Mouse (Mus musculus) adrenal gland, postnatal 36 days (tissue): ENCODE data around the gene Ptpru. TPM values are rescaled to one million over a fixed set of nuclear protein-coding genes. Genes with fewer than 3 reads are reported as not detected.

Source experiments
- DNase-seq, 2 experiments: peaks; one replicate each; pipeline ENCODE4 v3.0.0; 2021; ENCODE audit warnings: mixed read lengths in 1 of 2
- long read RNA-seq, 2 experiments: library from polyadenylated mRNA; stranded (forward); transcript quantifications; one replicate each; pipeline ENCODE4 v2.0.0; 2021; ENCODE audit warnings: borderline sequencing depth in 2 of 2
- total RNA-seq, 2 experiments: library from RNA; stranded (reverse); gene quantifications; 2 replicates each; pipeline ENCODE4 v1.2.3; 2021

Ptpru gene
- 10 to 100 TPM; 34.2 to 75.7 TPM for total RNA-seq
- long read RNA-seq, experiment 1, full-length matches to known transcripts, result 2 of 14 reads
- long read RNA-seq, experiment 1, partial matches to known transcripts, result 4 of 14 reads
- long read RNA-seq, experiment 1, other reads (novel, unspliced or antisense), result 8 of 14 reads
- long read RNA-seq, experiment 2, full-length matches to known transcripts, result 1 of 13 reads
- long read RNA-seq, experiment 2, partial matches to known transcripts, result 4 of 13 reads
- long read RNA-seq, experiment 2, other reads (novel, unspliced or antisense), result 8 of 13 reads

GRCm38 (mm10) chr4:131837872-131838524, at the start of gene Ptpru:
Gene Ptpru, minus strand, starts transcription at chr4:131838288.
- peak; percentile 94 to 95 for DNase-seq

GRCm38 (mm10) chr4:131885376-131885775, 47.3 kb upstream of the Ptpru start:
- DNase-seq, result peak; percentile 38 to 53

- peak; percentile 28 to 47 for DNase-seq
Observed at GRCm38 (mm10) chr4:131883571-131883970, 45.5 kb upstream of the Ptpru start.

- DNase-seq, result no peak
Observed at GRCm38 (mm10) chr4:131881306-131881705, 43.2 kb upstream of the Ptpru start.

- DNase-seq, result no peak
Observed at GRCm38 (mm10) chr4:131879692-131880091, 41.6 kb upstream of the Ptpru start.

- no peak for DNase-seq
Observed at GRCm38 (mm10) chr4:131876836-131877235, 38.7 kb upstream of the Ptpru start.

- no peak for DNase-seq
Observed at GRCm38 (mm10) chr4:131875242-131875641, 37.2 kb upstream of the Ptpru start.

GRCm38 (mm10) chr4:131874567-131874966, 36.5 kb upstream of the Ptpru start:
- no peak for DNase-seq

GRCm38 (mm10) chr4:131874169-131874536, 36.1 kb upstream of the Ptpru start:
- DNase-seq, result no peak

- peak; percentile 94 to 97 for DNase-seq
Observed at GRCm38 (mm10) chr4:131873293-131874168, 35.4 kb upstream of the Ptpru start, which contains the start of gene Srsf4. Gene Srsf4, plus strand, starts transcription at chr4:131873617.

- DNase-seq, result no peak
Observed at GRCm38 (mm10) chr4:131872672-131873292, 34.7 kb upstream of the Ptpru start.

- no peak for DNase-seq
Observed at GRCm38 (mm10) chr4:131861341-131861739, 23.3 kb upstream of the Ptpru start.

GRCm38 (mm10) chr4:131860492-131861340, 22.6 kb upstream of the Ptpru start:
- peak; percentile 80 to 83 for DNase-seq

GRCm38 (mm10) chr4:131854950-131855349, 16.9 kb upstream of the Ptpru start:
- no peak for DNase-seq

- peak in 1 of 2 experiments; percentile 53 for DNase-seq
Observed at GRCm38 (mm10) chr4:131849986-131850638, 12.0 kb upstream of the Ptpru start.

GRCm38 (mm10) chr4:131848082-131848481, 10.0 kb upstream of the Ptpru start:
- no peak for DNase-seq

GRCm38 (mm10) chr4:131845991-131846778, 8.1 kb upstream of the Ptpru start:
- DNase-seq, result no peak

GRCm38 (mm10) chr4:131843290-131843743, 5.2 kb upstream of the Ptpru start, which contains the start of gene Mecr:
Gene Mecr, plus strand, starts transcription at chr4:131843470.
- DNase-seq, result peak; percentile 94

- DNase-seq, result peak; percentile 69 to 72
Observed at GRCm38 (mm10) chr4:131836891-131837491, 1.1 kb downstream of the Ptpru start.
